Mouse (Mus musculus) kidney, embryonic 14.5 days (tissue): ENCODE results near the gene Wdr19. TPM values are rescaled to one million over a fixed set of nuclear protein-coding genes. Genes with fewer than 3 reads are reported as not detected.

ENCODE experiments used
- ATAC-seq: fragments of 200-750 bp; cut with Nextera tagmentation; 2 replicates; pipeline ENCODE4 v1.8.0; 2017; ENCODE audit warnings: moderate number of reproducible peaks, mild to moderate bottlenecking, moderate TSS enrichment, moderate library complexity; ENCODE audit not compliant: low FRiP score, low TSS enrichment
- H3K27ac ChIP-seq: fragments of 300-500 bp; sonication (generic); 2 replicates; pipeline ENCODE4 v1.5.1; 2014; ENCODE audit warnings: low read depth, mild to moderate bottlenecking, low read length, moderate library complexity, mixed read lengths
- H3K27me3 ChIP-seq: fragments of 300-500 bp; sonication (generic); 2 replicates; pipeline ENCODE4 v1.6.1; 2014; ENCODE audit warnings: mild to moderate bottlenecking, low read length; ENCODE audit not compliant: control insufficient read depth, insufficient read depth
- H3K36me3 ChIP-seq: fragments of 300-500 bp; sonication (generic); 2 replicates; pipeline ENCODE4 v1.6.1; 2014; ENCODE audit warnings: low read length, mixed read lengths; ENCODE audit not compliant: control insufficient read depth, insufficient read depth
- H3K4me1 ChIP-seq: fragments of 300-500 bp; sonication (generic); 2 replicates; pipeline ENCODE4 v1.6.1; 2014; ENCODE audit warnings: low read length, mixed read lengths; ENCODE audit not compliant: control insufficient read depth, insufficient read depth
- H3K4me2 ChIP-seq: fragments of 300-500 bp; sonication (generic); replicated peaks from 2 replicates; pipeline ENCODE4 v1.6.1; 2014; ENCODE audit warnings: low read depth, mild to moderate bottlenecking, low read length
- H3K4me3 ChIP-seq: fragments of 300-500 bp; sonication (generic); 2 replicates; pipeline ENCODE4 v1.5.1; 2014; ENCODE audit warnings: mild to moderate bottlenecking, low read length
- H3K9ac ChIP-seq: fragments of 300-500 bp; sonication (generic); 2 replicates; pipeline ENCODE4 v1.6.1; 2014; ENCODE audit warnings: low read depth, mild to moderate bottlenecking, low read length, moderate library complexity
- H3K9me3 ChIP-seq: fragments of 300-500 bp; sonication (generic); 2 replicates; pipeline ENCODE4 v1.6.1; 2016; ENCODE audit warnings: low read length; ENCODE audit not compliant: control insufficient read depth
- whole genome bisulfite sequencing: fragments of 180-500 bp; shearing (Covaris S2); extraction: QIAGEN DNeasy Blood & Tissue Kit; methylation state at CpG from one replicate; pipeline ENCODE4 v1.1.7; 2014; 5-methylcytosine and 5-hydroxymethylcytosine counted together
- polyA plus RNA-seq: library from polyadenylated mRNA; unstranded; fragments of >200 nt; fragmentation: Nextera tagmentation; extraction: Ambion mirVana; gene quantifications from 2 replicates; pipeline ENCODE4 v1.2.1, GENCODE M21; 2014

Wdr19 gene
- polyA plus RNA-seq, 1 experiment from 2014 or later: 15.8 TPM

- H3K27me3 ChIP-seq: no peaks in the 10 kb centered on the region
- H3K36me3 ChIP-seq: no peaks in the 10 kb centered on the region
- no peak overlapping the region for H3K4me3 ChIP-seq
- WGBS: 85% methylated on average over 21 of the region's 21 CpGs
- no peaks in the 10 kb centered on the region for H3K4me1 ChIP-seq
- no peaks in the 10 kb centered on the region for H3K9me3 ChIP-seq
- no peak for ATAC-seq
- H3K27ac ChIP-seq: no peak overlapping the region
- no peak overlapping the region for H3K9ac ChIP-seq
- H3K4me2 ChIP-seq: no peak overlapping the region
Observed at GRCm38 (mm10) chr5:65181160-65181793, 18.2 kb upstream of the Wdr19 start.

DNA sequence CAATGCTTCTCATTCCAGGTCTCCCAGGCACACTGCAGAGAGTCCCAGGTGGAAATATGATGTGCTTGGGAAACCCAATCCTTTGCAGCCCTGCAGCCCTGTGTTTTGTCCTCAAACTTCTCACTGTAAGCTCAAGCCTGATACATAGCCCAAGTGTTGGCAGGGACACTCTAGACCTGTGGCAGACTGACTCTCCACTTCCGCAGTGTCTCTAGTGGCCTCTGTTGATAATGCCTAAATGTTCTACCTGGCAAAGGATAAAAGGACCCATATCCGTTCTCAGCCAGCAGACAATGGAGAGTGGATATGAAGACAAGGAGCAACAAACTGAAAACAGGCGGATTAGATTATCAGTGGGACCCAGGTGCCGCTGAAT is 17.7 kb upstream of the Wdr19 start:
- Histone ChIP-seq H3K9me3 (no peaks in the 10 kb centered on the region), H3K4me3 (no peak overlapping the region), H3K27me3 (no peaks in the 10 kb centered on the region), H3K36me3 (no peaks in the 10 kb centered on the region), H3K9ac (no peak overlapping the region), H3K4me1 (no peaks in the 10 kb centered on the region), H3K4me2 (no peak overlapping the region), H3K27ac (no peak overlapping the region)
- 89% methylated on average over 4 of the region's 4 CpGs for WGBS
- ATAC-seq: no peak

DNA sequence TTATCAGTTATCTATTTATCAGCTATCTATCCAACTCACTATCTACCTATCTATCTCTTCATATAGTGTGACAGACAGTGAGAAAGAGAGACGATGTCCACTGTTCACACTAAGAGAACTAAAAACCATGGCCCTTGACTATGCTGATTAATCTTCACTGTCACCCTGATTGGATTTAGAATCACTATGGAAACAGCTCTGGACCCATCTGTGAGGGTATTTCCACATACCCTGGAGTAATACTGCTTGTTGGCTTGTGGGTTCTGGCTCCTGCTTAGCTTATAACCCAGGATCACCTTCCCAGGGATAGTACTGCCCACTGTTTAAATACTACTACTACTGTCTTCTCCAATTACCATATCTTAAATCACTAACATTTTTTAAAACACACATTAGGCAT is 17.2 kb upstream of the Wdr19 start:
- Histone ChIP-seq H3K4me3 (no peak overlapping the region), H3K9me3 (no peaks in the 10 kb centered on the region), H3K4me1 (no peaks in the 10 kb centered on the region), H3K27me3 (no peaks in the 10 kb centered on the region), H3K36me3 (no peaks in the 10 kb centered on the region), H3K9ac (no peak overlapping the region), H3K4me2 (no peak overlapping the region), H3K27ac (no peak overlapping the region)
- ATAC-seq: no peak
- WGBS: 98% methylated on average over 1 of the region's 1 CpGs

- Histone ChIP-seq H3K4me1 (no peaks in the 10 kb centered on the region), H3K9me3 (peaks cover 2% of the 10 kb centered on the region; the same call in 1 of the 2 replicates), H3K36me3 (no peaks in the 10 kb centered on the region), H3K4me2 (no peak overlapping the region), H3K27me3 (no peaks in the 10 kb centered on the region), H3K4me3 (no peak overlapping the region), H3K9ac (no peak overlapping the region), H3K27ac (no peak overlapping the region)
- WGBS: 94% methylated on average over 5 of the region's 5 CpGs
- no peak for ATAC-seq
Observed at GRCm38 (mm10) chr5:65191601-65192000, 7.9 kb upstream of the Wdr19 start.

GRCm38 (mm10) chr5:65194441-65194840 is 5.1 kb upstream of the Wdr19 start:
- Histone ChIP-seq H3K27ac (no peak overlapping the region), H3K4me1 (no peaks in the 10 kb centered on the region), H3K27me3 (no peaks in the 10 kb centered on the region), H3K4me3 (no peak overlapping the region), H3K36me3 (no peaks in the 10 kb centered on the region), H3K4me2 (no peak overlapping the region), H3K9me3 (peaks cover 2% of the 10 kb centered on the region; the same call in 1 of the 2 replicates), H3K9ac (no peak overlapping the region)
- WGBS: 94% methylated on average over 9 of the region's 9 CpGs
- ATAC-seq: no peak

DNA sequence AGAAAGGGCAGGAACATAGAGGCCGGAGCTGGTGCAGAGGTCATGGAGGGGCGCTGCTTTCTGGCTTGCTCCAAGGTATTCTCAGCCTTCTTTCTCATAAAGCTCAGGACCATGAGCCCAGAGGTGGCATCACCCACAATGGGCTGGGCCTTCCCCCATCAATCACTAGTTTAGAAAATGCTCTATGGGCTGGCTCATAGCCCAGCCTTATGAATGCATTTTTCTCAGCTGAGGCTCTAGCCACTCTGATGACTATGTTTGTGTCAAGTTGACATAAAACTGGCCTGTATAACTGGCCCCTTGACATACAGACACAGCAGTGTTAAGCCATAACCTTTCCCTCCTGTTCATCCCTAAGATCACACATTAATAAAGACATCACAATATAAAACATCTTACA is 5.2 kb downstream of the Wdr19 start:
- no peak for ATAC-seq
- H3K9me3 ChIP-seq: no peaks in the 10 kb centered on the region
- no peak overlapping the region for H3K4me3 ChIP-seq

GRCm38 (mm10) chr5:65213321-65213720 is 13.8 kb downstream of the Wdr19 start:
- H3K27ac ChIP-seq: no peak overlapping the region
- no peak for ATAC-seq
- H3K4me1 ChIP-seq: no peaks in the 10 kb centered on the region
- no peak overlapping the region for H3K4me2 ChIP-seq
- no peak overlapping the region for H3K9ac ChIP-seq
- no peaks in the 10 kb centered on the region for H3K27me3 ChIP-seq
- no peak overlapping the region for H3K4me3 ChIP-seq
- WGBS: 21% methylated on average over 7 of the region's 7 CpGs
- no peaks in the 10 kb centered on the region for H3K36me3 ChIP-seq
- no peaks in the 10 kb centered on the region for H3K9me3 ChIP-seq

More for the DNA sequence above, 5.2 kb downstream of the Wdr19 start:
- Histone ChIP-seq H3K36me3 (no peaks in the 10 kb centered on the region), H3K4me2 (no peak overlapping the region), H3K9ac (no peak overlapping the region), H3K27ac (no peak overlapping the region), H3K4me1 (peaks cover 8% of the 10 kb centered on the region; the same call in 1 of the 2 replicates), H3K27me3 (no peaks in the 10 kb centered on the region)
- WGBS: 91% methylated on average over 2 of the region's 2 CpGs

DNA sequence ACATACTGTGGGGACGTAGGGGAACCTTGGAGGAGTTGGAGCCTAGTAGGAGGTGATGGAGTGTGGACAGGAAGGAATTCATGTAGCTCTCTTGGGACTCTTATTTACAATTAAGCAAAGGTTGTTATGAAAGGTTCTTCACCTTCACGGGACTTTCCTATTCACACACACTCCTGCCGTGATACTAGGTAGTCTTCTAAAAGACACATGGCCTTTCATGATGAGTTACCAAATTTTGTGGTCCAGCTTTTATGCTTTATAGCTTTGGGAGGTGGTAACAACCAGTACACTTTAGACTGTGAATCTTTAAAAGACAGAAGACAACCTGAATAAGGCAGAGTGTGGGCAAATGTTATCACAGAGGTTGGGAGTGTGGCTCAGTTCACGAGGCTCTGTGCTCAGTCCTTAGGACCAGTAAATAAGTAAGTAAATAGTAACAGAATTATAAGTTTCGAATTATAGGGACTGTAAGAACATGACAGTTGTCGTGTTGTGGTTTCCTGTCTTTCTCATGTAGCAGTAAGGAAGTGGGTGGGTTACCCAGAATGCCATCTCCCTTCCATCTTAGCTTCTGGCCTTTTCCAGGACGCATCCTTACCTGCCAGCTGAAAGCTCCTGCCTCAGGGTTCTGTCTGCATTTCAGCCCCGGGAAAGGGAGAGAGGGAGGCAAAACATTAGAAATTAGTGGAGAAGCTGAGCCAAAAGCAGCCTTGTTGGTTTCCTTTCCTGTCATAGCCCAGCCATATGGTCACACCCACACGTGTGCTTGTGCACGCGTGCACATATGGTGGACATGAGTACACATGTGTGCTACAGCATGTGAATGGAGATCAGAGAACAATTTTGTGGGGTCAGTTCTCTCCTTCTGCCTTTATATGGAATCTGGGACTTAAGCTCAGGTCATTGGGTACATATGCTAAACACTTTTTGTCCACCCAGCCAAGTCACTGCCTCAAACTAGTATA is 18.1 kb downstream of the Wdr19 start:
- Histone ChIP-seq H3K27me3 (no peaks in the 10 kb centered on the region), H3K27ac (no peak overlapping the region), H3K4me1 (no peaks in the 10 kb centered on the region), H3K9ac (no peak overlapping the region), H3K4me3 (no peak overlapping the region), H3K9me3 (no peaks in the 10 kb centered on the region), H3K4me2 (no peak overlapping the region), H3K36me3 (peaks cover 7% of the 10 kb centered on the region; the same call in 1 of the 2 replicates)
- 85% methylated on average over 11 of the region's 11 CpGs for WGBS
- ATAC-seq: no peak

DNA sequence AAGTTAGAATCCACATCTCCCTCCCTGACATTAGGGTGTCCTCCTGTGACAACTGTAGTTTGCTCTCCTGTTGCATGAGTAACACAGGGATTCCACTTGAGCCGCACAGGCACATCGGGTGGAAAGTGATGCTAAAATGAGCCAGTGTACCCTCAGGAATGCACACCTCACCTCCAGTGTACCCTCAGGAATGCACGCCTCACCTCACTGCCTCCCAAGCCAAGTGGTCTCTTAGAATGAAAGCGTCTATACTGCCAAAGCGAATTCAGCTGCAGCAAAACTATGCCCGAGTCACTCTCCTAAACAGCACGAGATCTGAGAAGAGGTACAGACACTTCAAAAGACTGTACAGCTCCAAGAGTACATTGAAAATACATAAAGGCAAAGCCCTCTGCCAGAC is 21.5 kb downstream of the Wdr19 start:
- Histone ChIP-seq H3K4me3 (no peak overlapping the region), H3K9ac (no peak overlapping the region), H3K4me2 (no peak overlapping the region), H3K9me3 (no peaks in the 10 kb centered on the region), H3K27me3 (no peaks in the 10 kb centered on the region), H3K36me3 (peaks cover 21% of the 10 kb centered on the region), H3K27ac (no peak overlapping the region), H3K4me1 (no peaks in the 10 kb centered on the region)
- ATAC-seq: no peak
- 88% methylated on average over 7 of the region's 7 CpGs for WGBS
